Mouse (Mus musculus): Measurements from ENCODE around the gene Dis3l.

The Dis3l gene

DNA sequence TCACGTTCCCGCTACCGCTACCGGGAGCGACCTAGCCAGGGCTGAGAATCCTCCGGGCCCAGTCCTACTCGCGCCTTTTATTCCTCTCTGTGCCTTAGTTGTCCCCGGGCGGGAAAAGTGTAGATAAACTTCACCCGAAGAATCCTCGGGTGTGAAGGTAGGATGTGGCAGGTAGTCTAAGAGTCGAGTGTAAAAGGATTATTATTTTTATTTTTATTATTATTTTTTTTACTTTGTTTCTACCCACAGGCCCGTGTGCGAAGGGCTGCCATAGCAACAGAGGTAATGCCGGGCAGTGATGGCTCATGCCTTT, at the start of gene Dis3l:
Gene Dis3l, minus strand, starts transcription at position 35 of the 313 bp plus-strand sequence.
- no peak for DNase-seq (ENCODE audit: extremely low read depth, low read depth, low spot score)

DNA sequence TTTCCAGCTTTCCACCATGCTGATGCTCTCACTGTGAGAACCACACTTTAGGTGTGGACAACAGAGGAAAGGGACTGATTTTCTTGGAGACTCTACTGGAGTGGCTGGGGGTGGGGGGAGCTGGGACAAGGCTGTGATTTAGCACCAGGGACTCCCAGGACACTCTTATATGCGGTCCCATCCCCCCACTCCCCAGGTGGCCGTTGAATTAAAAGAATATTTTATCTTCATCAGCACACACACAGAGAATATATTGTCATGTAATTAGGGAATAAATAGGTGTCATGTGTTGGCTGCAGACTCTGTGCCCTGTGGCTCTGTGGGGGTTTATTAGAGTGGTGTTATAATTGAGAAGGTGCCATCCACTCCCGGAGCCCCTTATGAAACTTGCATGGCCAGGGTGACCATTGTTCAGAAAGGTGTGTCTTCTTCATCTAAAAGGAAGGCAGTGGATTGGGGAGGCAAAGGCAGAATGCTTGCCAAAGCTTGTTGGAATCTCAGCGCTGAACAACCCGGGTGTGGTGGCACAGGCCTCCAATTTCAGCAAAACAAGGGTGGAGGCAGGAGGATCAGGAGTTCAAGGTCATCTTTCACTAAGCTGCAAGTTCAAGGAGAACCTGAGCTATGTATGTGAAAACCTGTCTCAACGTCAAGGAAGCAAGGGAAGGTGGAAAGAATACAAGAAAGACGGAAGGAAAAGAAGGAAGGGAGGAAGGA, 48.6 kb upstream of the Dis3l start:
- DNase-seq (ENCODE audit: extremely low read depth, low read depth, low spot score): no peak

DNA sequence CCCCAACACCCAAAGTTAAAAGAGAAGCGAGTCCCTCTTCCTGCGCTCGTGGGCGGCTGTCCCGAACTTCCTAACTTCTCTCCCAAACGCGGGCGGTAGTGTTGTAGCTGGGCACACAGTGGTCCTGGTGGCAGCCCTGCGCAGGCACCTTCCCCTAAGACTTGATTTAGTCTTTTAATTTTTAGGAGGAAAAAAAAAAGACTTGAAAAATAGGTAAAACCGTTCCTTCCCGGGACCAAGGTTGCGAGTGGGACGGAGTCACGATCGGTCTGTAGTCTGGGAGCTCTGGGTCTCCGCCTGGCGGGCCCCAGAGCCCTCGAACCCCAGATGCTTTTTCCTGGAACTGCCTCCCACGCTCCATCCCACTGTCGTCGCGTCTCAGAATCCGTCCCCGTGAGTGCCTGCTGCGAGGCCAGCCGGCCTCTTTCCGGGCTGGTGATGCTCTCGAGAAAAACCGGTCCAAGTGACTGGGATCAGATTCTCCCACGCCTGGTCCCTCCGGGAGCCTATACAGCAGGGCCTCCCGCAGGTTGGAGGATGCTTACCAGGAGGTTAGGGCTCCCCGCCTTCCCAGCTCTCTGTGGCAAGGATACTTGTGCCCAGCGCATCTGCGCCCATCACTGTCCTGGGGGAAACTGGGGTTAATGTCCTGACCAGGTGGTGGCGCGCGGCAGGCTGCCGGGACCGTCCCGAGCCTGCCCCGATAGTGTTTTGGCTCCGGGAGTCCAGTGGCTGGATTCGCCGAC, 45.6 kb upstream of the Dis3l start:
- DNase-seq (ENCODE audit: extremely low read depth, low read depth, low spot score): no peak

DNA sequence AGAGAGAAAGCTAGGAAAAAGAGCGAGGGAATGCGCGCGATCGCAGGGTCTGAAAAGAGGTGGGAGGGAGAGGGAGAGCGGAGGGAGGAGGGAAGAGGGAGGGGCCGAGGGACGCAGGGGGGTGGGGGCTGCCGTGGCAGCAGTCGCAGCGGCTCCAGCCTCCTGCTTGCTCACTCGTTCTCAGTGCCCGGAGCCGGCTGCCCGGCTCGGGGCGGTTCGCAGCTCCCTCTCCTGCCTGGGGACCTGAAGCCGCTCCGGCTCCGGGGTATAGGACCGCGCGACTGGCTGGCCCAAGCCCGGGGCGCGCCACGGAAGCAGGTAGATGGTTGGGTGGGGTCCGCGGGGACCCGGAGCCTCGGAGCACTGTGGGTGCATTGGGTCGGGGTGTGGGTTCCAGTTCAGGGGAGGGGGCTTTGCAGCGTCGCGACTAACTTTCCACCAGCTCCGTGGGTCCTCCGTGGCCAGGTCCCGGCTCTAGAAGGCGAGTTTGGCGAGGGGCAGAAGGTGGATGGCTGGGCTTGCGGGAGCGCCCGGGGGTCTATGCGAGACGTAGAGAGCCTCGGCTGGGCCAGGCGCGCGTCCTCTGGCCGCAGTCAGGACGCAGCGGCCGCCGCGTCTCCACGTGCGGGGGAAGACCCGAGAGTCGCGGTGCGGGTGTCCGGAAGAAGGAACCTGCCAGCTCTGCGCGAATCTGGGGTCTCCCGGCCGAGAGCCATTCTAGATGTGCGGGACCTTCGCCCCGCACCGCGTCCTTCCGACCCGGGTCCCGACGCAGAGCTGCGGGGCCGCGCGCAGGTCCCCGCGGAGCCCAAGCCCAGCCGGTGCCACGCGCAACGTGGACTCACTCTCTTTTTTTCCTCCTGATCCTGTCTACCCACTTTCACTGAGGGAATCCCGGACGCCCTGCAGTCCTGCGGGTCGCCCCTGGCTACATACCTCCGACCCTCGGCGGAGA, 44.7 kb upstream of the Dis3l start, which contains the start of gene Megf11:
Gene Megf11, plus strand, starts transcription at position 116 of the 955 bp plus-strand sequence.
- DNase-seq (ENCODE audit: extremely low read depth, low read depth, low spot score): no peak

DNA sequence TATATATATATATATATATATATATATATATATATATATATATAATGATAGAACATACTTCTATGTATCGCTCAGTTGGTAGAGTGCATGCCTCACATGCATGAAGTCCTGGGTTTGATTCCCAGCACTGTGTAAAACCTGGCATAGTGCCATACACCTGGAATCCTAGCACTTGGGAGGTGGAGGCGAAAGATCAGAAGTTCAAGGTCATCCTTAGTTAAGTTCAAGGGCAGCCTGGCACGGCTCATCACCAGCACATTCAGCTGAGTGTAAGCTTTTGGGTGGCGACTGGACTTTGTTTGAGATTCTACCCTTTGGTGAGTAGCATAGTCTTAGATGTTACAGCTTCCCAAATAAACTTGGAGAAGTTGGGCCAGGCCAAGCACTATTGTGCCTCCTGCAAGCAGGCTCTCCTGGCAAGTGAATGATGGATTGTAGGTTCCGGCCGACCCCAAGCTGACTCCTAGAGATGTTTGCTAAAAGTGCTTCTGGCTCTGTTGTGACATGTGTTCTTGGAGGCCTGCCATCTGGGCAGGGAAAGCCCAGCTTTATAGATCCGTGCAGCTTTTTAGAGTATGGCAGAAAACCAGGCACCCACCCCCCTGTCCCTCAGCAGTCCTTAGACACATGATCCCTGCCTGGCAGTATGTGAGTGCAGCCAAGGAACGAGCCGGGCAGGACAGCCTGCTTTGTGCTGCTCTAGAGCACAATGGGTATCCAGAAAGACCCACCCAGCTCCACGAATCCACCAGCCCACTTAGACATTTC, 42.1 kb upstream of the Dis3l start:
- no peak for DNase-seq (ENCODE audit: extremely low read depth, low read depth, low spot score)

DNA sequence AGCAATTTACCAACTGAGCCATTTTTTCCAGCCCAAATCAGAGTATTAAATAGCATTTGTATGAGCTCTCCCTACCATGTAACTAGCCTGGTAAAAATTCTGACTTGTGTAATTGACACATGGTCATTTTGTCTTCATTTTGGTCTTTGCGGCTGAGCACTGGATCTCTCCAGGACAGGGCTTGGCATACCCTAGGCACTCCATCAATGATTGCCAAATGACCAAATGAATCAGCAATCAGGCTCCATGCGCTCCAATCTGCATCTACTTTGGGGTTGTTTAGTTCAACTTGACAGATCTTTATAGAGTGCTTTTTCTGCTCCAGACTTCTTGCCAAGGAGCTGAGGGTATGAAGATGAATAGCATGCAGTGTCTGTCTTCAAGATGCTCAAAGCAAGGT, 35.3 kb upstream of the Dis3l start:
- no peak for DNase-seq (ENCODE audit: extremely low read depth, low read depth, low spot score)

DNA sequence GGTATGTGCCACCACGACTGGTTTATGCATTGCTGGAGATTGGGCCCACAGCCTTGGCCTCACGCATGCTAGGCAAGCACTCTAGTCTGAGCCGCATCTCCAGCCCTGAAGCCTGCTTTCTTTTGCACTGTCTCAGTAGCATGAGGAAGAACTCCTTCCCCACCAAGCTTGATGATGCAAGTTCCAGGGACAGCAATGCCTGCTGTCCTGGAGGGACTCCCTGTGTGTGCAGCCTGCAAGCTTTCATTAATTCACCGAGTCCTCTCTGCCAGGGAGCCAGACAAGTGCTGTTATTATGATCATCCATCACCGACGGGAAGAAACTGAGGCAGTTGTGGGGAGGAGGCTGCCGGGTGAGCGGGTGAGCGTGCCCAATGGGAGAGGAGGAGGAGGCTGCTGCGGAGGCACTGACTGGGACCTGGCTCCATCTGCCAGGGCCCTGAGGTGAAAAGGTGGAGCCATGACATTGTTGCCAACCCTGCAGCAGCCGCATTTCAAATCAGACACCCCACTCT, 30.3 kb upstream of the Dis3l start:
- DNase-seq (ENCODE audit: extremely low read depth, low read depth, low spot score): no peak

DNA sequence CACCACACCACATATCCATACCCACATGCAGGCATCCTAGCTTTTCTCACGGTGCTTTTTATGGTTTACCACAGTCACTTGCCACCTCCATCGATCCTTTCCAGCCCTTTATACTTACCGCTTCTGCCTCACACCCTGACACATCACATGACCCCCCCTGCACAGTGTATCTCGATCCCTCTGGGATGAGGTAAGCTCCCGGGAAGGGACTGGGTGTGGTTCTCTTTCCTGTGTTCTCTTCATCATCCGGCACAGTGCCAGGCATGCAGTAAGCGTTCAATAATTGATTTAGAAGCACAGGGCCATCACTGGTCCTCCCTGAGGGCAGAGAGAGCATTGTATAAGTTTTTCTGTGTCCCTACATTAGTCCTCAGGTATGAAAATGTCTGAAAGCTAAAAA, 28.8 kb upstream of the Dis3l start:
- DNase-seq (ENCODE audit: extremely low read depth, low read depth, low spot score): no peak

DNA sequence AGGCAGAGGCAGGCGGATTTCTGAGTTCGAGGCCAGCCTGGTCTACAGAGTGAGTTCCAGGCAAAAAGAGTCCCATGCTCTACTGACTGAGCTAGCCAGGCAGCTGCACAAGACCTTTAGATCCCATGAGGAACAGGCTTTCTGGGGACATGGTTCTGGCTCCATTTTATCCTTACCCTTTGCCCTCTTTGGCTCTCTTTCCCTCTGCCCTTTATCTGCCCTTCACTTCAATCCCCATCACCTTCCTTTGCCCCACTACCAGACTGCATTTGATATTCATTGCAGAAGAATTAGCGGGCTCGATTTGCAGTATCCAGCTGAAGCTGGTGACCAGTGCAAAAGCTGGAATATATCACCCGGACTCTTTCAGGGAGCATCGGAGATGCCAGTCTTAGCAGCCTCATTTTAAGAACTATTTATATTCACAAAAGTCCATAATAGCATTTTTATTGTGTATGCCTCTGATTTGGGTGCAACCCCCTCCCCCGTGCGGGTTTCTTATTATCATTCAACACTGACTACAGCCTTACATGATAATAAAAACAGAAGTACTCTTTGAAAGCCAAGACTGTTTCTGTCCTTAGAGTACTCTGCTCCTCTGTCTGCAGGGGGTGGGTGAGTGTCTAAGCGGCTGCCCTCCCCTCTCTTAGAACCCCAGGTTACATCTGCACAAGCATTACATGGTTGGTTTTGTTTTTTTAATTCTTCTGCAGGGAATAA, 20.3 kb upstream of the Dis3l start:
- no peak for DNase-seq (ENCODE audit: extremely low read depth, low read depth, low spot score)

DNA sequence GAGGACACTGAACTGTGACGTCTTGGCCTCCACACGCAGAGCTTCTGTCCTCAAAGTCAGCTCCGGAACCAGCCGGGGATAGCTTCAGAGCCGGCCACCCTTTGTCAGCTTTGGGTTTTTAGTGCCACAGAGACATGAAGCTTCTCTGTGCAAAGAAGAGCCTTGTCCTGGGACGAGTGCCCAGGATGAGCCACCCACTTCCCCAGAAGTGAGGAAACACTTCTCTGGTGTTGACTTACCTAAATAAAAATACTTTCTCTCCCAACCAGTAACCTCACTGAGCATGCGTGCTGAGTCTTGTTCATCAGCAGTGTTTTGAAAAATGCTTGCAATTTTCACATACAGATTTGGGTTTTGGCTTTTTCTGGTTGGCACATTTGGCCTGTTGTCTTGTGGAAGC, 14.5 kb upstream of the Dis3l start:
- DNase-seq (ENCODE audit: extremely low read depth, low read depth, low spot score): no peak

DNA sequence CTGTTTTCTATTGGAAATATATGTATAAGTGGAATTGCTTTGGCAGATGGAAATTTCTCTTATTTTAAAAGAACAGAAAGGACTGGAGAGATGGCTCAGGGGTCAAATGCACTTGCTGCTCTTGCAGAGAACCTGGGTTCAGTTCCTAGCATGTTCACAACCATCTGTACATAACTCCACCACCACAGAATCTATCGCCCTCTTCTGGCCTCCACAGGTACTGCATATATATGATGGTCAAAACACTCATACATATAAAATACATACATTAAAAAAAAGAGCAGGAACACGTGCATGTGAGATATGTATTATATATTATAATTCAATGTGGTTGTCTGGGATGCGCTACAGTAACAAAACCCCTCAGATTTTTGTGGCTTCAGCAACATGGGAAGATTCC, 10.1 kb upstream of the Dis3l start:
- no peak for DNase-seq (ENCODE audit: extremely low read depth, low read depth, low spot score)

DNA sequence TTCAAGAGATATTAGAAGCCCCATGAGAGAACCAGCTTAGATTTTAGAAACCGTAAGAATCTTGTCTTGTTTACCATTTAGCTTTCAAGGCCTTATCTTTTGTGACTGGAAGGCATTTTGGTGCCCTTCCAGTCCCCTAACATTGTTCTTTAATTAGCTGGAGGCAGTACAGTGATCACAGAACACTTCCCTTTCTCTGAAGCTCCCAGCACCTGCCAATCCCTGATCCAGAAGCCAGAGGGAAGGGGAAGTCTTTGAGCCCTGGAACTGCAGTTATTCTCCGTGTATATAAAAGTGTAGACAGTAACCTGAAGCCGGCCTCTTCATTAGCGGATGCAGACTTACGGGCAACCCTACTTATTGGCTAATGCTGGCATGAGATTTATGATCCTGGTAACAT, 8.4 kb upstream of the Dis3l start:
- DNase-seq (ENCODE audit: extremely low read depth, low read depth, low spot score): no peak

DNA sequence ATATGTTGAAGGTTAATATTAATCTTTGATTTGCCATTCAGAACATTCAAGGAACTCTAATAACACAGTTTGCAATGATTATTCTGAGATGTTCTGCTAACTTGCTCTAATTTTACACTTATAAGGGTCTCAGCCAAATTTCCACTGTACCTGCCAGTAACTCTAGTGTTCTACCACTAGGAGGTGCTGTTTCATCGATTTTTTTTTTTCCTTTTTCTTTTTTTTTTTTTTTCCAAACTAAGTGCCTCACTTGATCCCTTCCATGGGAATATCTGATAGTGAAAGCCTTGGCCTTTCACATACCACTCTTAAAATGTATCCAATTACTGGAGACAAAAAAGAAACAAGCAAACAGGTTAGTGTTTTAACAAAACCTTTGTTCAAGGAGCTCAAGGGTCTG, 6.3 kb upstream of the Dis3l start:
- no peak for DNase-seq (ENCODE audit: extremely low read depth, low read depth, low spot score)

DNA sequence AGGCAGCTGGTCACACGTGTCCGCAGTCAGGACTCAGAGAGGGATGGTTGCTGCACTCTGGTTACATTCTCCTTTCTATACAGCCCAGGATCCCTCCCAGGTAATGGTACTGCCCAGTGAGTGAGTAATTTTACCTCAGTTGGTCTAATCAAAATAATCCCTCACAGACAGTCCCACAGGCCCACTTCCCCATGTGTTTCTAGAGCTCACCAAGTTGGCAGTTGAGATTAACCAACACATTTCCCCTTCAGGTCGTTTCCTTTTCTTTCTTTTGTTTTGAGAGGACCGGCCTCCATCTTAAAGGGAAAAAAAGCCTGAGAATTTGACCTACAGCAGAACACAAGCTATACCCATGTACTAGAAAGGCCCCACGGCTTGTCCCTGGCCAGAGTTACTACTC, 4.8 kb upstream of the Dis3l start:
- DNase-seq (ENCODE audit: extremely low read depth, low read depth, low spot score): no peak

DNA sequence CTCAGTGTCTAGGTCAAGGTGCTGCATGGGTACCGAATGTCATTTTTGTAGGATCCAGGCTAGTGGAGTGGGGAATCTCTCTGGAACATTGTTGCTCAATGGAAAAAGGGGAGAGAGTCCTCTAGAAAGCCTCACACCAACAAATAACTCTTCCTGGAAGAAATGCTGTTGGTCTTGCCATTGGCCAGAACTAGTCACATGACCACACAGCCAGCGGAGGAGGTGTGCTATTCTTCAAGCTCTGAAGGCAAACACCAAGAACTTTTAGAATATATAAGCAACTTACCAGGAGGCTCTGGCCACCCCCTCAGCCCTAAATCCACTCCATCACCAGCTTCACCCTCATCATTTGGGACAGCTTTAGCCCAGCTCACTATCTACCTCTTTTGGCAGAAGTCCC, 2.6 kb upstream of the Dis3l start:
- no peak for DNase-seq (ENCODE audit: extremely low read depth, low read depth, low spot score)

DNA sequence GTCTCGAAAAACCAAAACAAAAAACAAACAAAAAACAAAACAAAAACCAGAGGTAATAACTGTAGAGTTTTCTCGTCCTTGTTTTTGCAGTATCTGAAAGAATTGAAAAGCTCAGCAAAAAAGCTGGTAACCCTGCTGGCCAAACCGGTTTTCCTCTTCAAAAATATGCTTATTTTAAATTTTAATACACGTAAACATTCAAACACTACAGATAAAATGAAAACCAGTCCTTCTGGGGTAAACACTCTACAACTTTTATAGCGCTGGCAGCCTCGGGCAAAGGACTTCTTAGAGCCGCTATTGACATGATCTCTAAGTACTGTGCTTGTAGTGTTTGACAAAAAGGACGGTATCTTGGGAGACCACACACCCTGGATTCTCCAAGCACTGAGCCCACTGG, 583 bp upstream of the Dis3l start:
- DNase-seq (ENCODE audit: extremely low read depth, low read depth, low spot score): no peak

DNA sequence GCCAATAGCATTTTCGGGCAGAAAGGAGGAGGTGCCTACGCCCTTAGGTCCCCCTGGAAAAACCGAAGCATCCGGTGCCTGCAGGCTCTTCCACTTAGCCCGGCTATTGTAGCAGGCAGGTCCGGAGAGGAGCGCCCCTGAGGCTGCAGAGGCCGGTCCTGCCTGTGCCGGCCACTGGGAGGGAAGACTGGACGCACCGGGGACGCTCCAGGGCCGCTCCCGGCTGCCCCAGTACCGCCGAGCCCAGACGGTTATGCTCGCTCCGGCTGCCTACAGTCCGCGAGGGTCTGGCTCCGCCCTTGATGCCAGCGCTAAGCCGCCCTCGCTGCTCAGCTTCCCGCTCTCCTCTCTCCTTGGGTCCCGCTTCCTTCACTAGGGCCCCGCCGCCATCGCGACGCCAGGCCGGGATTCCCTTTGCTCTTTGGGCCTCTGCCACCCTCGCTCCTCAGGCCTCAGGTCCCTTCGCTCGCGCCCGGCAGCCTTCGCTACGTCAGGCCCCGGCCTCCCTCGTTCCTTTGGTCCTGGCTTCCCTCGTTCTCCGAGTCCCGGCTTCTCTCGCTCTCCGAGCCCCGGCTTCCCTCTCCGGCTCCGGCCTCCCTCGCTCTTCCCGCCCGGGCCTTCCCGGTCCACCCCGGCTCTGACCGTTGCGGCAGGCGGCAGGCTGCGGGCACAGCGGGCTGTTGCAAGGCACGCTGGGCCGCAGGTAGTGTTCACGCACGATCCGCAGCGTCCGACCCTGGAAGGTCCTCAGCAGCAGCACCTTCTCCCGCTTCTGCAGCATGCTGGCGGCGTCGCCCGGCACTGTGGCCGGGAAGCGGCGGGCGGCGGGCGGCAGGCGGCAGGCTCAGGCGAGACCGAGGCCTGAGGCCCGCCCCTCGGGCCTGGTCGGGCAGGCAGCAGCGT, 486 bp downstream of the Dis3l start:
- no peak for DNase-seq (ENCODE audit: extremely low read depth, low read depth, low spot score)

DNA sequence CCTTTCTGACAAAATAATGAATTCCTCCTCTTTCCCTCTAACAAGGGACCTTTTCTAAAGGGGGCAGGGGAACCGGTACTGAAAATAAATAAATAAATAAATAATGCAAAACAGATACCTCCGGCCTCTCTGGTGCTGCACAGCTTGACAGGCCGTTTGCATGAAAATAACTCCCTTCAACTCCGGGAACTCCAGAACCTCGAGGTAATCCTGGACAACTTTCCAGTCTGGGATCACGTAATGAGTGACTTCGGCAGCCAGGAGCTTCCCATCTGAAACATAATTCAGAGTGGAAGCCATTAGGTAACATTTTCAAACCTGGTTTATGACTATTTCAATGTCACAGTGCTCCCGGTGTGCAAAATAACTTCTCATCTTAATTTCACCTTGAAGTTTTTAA, 1.7 kb downstream of the Dis3l start:
- no peak for DNase-seq (ENCODE audit: extremely low read depth, low read depth, low spot score)

DNA sequence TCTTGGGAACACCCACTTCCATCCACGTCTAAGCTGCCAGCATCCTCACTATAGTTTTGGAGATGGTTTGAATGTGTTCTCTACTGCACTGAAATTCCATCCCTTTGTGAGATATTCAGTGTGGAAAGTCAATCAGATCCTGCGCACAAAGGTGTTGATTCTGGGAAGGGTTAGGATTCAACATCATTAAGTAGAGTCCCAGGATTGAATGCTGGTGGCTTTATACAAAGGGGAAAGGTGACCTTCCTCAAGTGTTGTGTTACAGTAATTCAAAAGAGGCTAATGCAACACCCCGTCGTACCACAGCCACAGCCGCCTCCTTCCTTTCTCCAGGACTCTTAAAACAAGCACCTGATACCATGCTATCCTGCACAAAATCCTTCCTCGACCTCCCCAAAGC, 5.3 kb downstream of the Dis3l start:
- no peak for DNase-seq (ENCODE audit: extremely low read depth, low read depth, low spot score)
